Mouse (Mus musculus) retina, embryonic 14.5 days (tissue): ENCODE data around the gene Tmem125.
"Not testable (repeated sequence)": the region's sequence is repeated elsewhere in the genome, so short reads cannot be mapped to it uniquely, and the experiment has no call there.

Experiments
- DNase-seq: peaks from one replicate; pipeline ENCODE4 v3.0.0-alpha.2; 2015; ENCODE audit warnings: low spot score

The Tmem125 gene

GRCm38 (mm10) chr4:118535610-118536009, 8.2 kb downstream of the Tmem125 start:
- no peak for DNase-seq

GRCm38 (mm10) chr4:118533605-118534004, 10.2 kb downstream of the Tmem125 start:
- DNase-seq = no peak

- no peak for DNase-seq
Measured at GRCm38 (mm10) chr4:118533156-118533555, 10.7 kb downstream of the Tmem125 start.

GRCm38 (mm10) chr4:118532663-118533062, 11.2 kb downstream of the Tmem125 start:
- no peak for DNase-seq

GRCm38 (mm10) chr4:118527720-118528119, 16.1 kb downstream of the Tmem125 start:
- DNase-seq = no peak

- no peak for DNase-seq
Measured at GRCm38 (mm10) chr4:118527335-118527681, 16.5 kb downstream of the Tmem125 start.

GRCm38 (mm10) chr4:118526408-118527334, 17.2 kb downstream of the Tmem125 start, which contains the start of gene 2610528J11Rik:
TSS of gene 2610528J11Rik (plus strand) at chr4:118526999.
- no peak for DNase-seq

GRCm38 (mm10) chr4:118525779-118526178, 18.1 kb downstream of the Tmem125 start:
- DNase-seq = no peak

GRCm38 (mm10) chr4:118523976-118524375, 19.9 kb downstream of the Tmem125 start:
- no peak for DNase-seq

GRCm38 (mm10) chr4:118522248-118522647, 21.6 kb downstream of the Tmem125 start:
- DNase-seq = no peak

- DNase-seq = no peak
Measured at GRCm38 (mm10) chr4:118518208-118518607, 25.6 kb downstream of the Tmem125 start.

GRCm38 (mm10) chr4:118517497-118518146, 26.2 kb downstream of the Tmem125 start:
- no peak for DNase-seq

- DNase-seq = no peak
Measured at GRCm38 (mm10) chr4:118516699-118517496, 26.9 kb downstream of the Tmem125 start.

GRCm38 (mm10) chr4:118509050-118509449, 34.8 kb downstream of the Tmem125 start:
- DNase-seq = no peak

GRCm38 (mm10) chr4:118507171-118507570, 36.7 kb downstream of the Tmem125 start:
- not testable (repeated sequence) for DNase-seq

- no peak for DNase-seq
Measured at GRCm38 (mm10) chr4:118505551-118505950, 38.3 kb downstream of the Tmem125 start.

GRCm38 (mm10) chr4:118500792-118501191, 43.1 kb downstream of the Tmem125 start:
- DNase-seq = no peak

GRCm38 (mm10) chr4:118500171-118500724, 43.6 kb downstream of the Tmem125 start:
- DNase-seq = no peak
